ENCODE assay signal across 42 mouse cellular contexts in the genomic region with DNA sequence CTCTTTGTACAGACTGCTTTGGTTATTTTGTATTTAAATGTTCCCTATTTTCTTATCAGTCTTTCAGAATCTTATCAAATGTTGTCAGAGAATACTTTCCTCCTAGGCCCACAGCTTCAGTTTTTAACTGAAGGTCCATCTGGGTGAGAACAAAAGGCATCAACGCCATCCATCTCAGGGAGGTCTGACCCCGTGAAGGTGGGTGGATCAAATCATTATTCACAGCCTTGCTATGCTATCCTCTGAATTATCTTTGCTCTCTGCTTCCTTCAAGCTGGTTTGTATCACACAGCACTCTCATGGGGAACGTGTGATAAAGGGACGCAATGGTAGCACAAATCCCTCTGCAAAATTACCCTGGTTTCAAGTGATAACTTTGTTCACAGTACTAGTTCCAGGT. TPM values are rescaled to one million over a fixed set of nuclear protein-coding genes. Genes with fewer than 3 reads are reported as not detected.
"Had no signal": no experiment of that assay in that cellular context is flagged by ENCODE, and none has a peak within 500 bp of the region (broad histone marks: within the 10 kb centered on the region; RNA-seq: fewer than 3 reads in every experiment).

No protein-coding gene starts in this region.

- H3K27ac ChIP-seq: limb, embryonic 10.5 days; limb, embryonic 12.5 days; limb, embryonic 13.5 days; limb, embryonic 15.5 days; liver, embryonic 12.5 days; liver, embryonic 13.5 days; liver, embryonic 14.5 days; liver, embryonic 15.5 days; lung, embryonic 15.5 days; macrophage; midbrain, embryonic 10.5 days; midbrain, embryonic 12.5 days; midbrain, embryonic 13.5 days; midbrain, embryonic 15.5 days; neural tube, embryonic 12.5 days had no signal

- H3K9me3 ChIP-seq: limb, embryonic 10.5 days; limb, embryonic 12.5 days; limb, embryonic 13.5 days; limb, embryonic 15.5 days; liver, embryonic 12.5 days; liver, embryonic 13.5 days; liver, embryonic 15.5 days; lung, embryonic 15.5 days; megakaryocyte, embryonic 14.5 days; midbrain, embryonic 10.5 days; midbrain, embryonic 12.5 days; midbrain, embryonic 13.5 days; midbrain, embryonic 15.5 days; neural tube, embryonic 12.5 days had no signal

- H3K36me3 ChIP-seq: limb, embryonic 10.5 days; limb, embryonic 12.5 days; limb, embryonic 13.5 days; limb, embryonic 15.5 days; liver, embryonic 12.5 days; liver, embryonic 13.5 days; liver, embryonic 15.5 days; lung, embryonic 15.5 days; midbrain, embryonic 10.5 days; midbrain, embryonic 12.5 days; midbrain, embryonic 13.5 days; midbrain, embryonic 15.5 days; neural tube, embryonic 12.5 days had no signal

- ATAC-seq: liver, embryonic 12.5 days; liver, postnatal 0 days; lung, postnatal 0 days; midbrain, embryonic 13.5 days; midbrain, embryonic 15.5 days; midbrain, embryonic 16.5 days had no signal

- H3K4me1 ChIP-seq: limb, embryonic 10.5 days; limb, embryonic 12.5 days; limb, embryonic 13.5 days; limb, embryonic 15.5 days; liver, embryonic 12.5 days; liver, embryonic 13.5 days; liver, embryonic 15.5 days; lung, embryonic 15.5 days; megakaryocyte, embryonic 14.5 days; midbrain, embryonic 10.5 days; midbrain, embryonic 12.5 days; midbrain, embryonic 13.5 days; midbrain, embryonic 15.5 days; neural tube, embryonic 12.5 days had no signal

- H3K4me3 ChIP-seq: limb, embryonic 10.5 days; limb, embryonic 12.5 days; limb, embryonic 13.5 days; limb, embryonic 15.5 days; liver, embryonic 12.5 days; liver, embryonic 13.5 days; liver, embryonic 15.5 days; lung, embryonic 15.5 days; megakaryocyte, embryonic 14.5 days; midbrain, embryonic 10.5 days; midbrain, embryonic 12.5 days; midbrain, embryonic 13.5 days; midbrain, embryonic 15.5 days; myocyte; neural tube, embryonic 12.5 days had no signal

- DNase-seq: left cerebral cortex, postnatal 4 days; liver; liver, embryonic 13.5 days; liver, postnatal 0 days; lung, adult 18-20 months; lung, adult 2 months; lung, embryonic 14.5 days; lung, postnatal 10 days; lung, postnatal 14 days; lung, postnatal 36 days; lung, postnatal 4 days; midbrain, embryonic 14.5 days had no signal

- H3K9ac ChIP-seq: limb, embryonic 12.5 days; limb, embryonic 13.5 days; limb, embryonic 15.5 days; liver, embryonic 12.5 days; liver, embryonic 13.5 days; liver, embryonic 14.5 days; liver, embryonic 15.5 days; liver, postnatal 0 days; lung, embryonic 14.5 days; lung, embryonic 15.5 days; midbrain, embryonic 12.5 days; midbrain, embryonic 13.5 days; midbrain, embryonic 15.5 days; neural tube, embryonic 12.5 days had no signal

- H3K27me3 ChIP-seq: limb, embryonic 12.5 days; limb, embryonic 13.5 days; limb, embryonic 15.5 days; liver, embryonic 12.5 days; liver, embryonic 13.5 days; liver, embryonic 15.5 days; lung, embryonic 15.5 days; megakaryocyte, embryonic 14.5 days; midbrain, embryonic 12.5 days; midbrain, embryonic 13.5 days; midbrain, embryonic 15.5 days; neural tube, embryonic 12.5 days had no signal

- H3K4me2 ChIP-seq: limb, embryonic 12.5 days; limb, embryonic 13.5 days; limb, embryonic 15.5 days; liver, embryonic 11.5 days; liver, embryonic 12.5 days; liver, embryonic 13.5 days; liver, embryonic 15.5 days; lung, embryonic 14.5 days; lung, embryonic 15.5 days; midbrain, embryonic 11.5 days; midbrain, embryonic 12.5 days; midbrain, embryonic 13.5 days; midbrain, embryonic 15.5 days; neural tube, embryonic 12.5 days had no signal

RNA-seq across cellular contexts. Expression of gene Npsr1, which starts 59.5 kb away (rescaled TPM):
- total RNA-seq: liver, adult 2 months; megakaryocyte progenitor cell, adult 5-6 weeks; megakaryocyte, adult 5-6 weeks; megakaryocyte-erythroid progenitor cell, adult 5-6 weeks; monocyte, adult 5-6 weeks had no signal
- polyA plus RNA-seq: limb, embryonic 10.5 days; limb, embryonic 11.5 days; limb, embryonic 12.5 days; limb, embryonic 13.5 days; limb, embryonic 14.5 days; limb, embryonic 15.5 days; liver, adult 2 months; liver, embryonic 11.5 days; liver, embryonic 12.5 days; liver, embryonic 15.5 days; liver, embryonic 16.5 days; liver, postnatal 0 days; lung, adult 2 months; lung, embryonic 14.5 days; lung, embryonic 15.5 days; lung, embryonic 16.5 days; lung, postnatal 0 days; macrophage; midbrain, embryonic 10.5 days; midbrain, embryonic 11.5 days; midbrain, embryonic 12.5 days; midbrain, embryonic 13.5 days; myocyte; neural tube, embryonic 11.5 days; neural tube, embryonic 12.5 days had no signal
